Comparison of ENCODE assay signal across 8 mouse cellular contexts in the genomic region with DNA sequence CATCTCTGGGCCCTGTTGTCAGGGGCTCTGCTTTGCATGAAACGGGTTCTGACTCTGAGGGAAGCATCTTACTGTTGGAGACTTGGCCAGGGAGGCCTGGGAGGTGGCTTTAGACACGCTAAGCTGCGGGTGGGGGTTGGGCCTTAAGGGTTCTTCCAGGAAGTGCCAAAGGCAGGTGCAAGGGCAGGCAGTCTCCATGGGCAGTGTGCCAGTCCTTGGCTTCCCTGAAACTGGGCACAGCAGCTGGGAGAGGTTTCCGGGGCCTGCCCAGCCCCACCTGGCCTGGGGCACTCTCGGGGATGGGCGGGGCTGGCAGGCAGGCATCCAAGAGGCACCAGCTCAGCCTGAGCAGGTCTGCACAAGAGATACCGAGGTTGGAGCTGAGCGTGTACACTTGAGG. TPM values are rescaled to one million over a fixed set of nuclear protein-coding genes. Genes with fewer than 3 reads are reported as not detected.
A peak's percentile ranks its signal among the peaks of the same experiment; 100 is the strongest.
DNase-seq lines count a peak whose midpoint lies in the region; ATAC-seq and TF ChIP-seq lines count a peak whose summit lies in the region.

No protein-coding gene starts in this region.

- no peaks in the 10 kb centered on the region for H3K36me3 ChIP-seq in forebrain, embryonic 12.5 days (replicated peaks)
- no peaks in the 10 kb centered on the region for H3K36me3 ChIP-seq in forebrain, postnatal 0 days (ENCODE audit: insufficient read depth)
- no peaks in the 10 kb centered on the region for H3K36me3 ChIP-seq in E14TG2a.4 (ENCODE audit: insufficient read depth, low read length)
- H3K36me3 ChIP-seq in heart, embryonic 14.5 days (ENCODE audit: control insufficient read depth, insufficient read depth, low read length): no peaks in the 10 kb centered on the region
- H3K36me3 ChIP-seq in stomach, embryonic 14.5 days (ENCODE audit: control insufficient read depth, insufficient read depth, low read length): no peaks in the 10 kb centered on the region

- ATAC-seq in forebrain, embryonic 12.5 days (ENCODE audit: low FRiP score): no peak
- ATAC-seq in forebrain, postnatal 0 days: no peak
- ATAC-seq in heart, embryonic 14.5 days (ENCODE audit: insufficient number of reproducible peaks, insufficient read depth, low FRiP score, low read depth): no peak
- no peak for ATAC-seq in stomach, embryonic 14.5 days (ENCODE audit: insufficient number of reproducible peaks, insufficient read depth, low FRiP score, low read depth)

- no peaks in the 10 kb centered on the region for H3K9me3 ChIP-seq in forebrain, embryonic 12.5 days
- H3K9me3 ChIP-seq in forebrain, postnatal 0 days (ENCODE audit: low read length): no peaks in the 10 kb centered on the region
- H3K9me3 ChIP-seq in E14TG2a.4 (ENCODE audit: low read length): no peaks in the 10 kb centered on the region
- no peaks in the 10 kb centered on the region for H3K9me3 ChIP-seq in heart, embryonic 14.5 days (ENCODE audit: control insufficient read depth, low read length)
- H3K9me3 ChIP-seq in stomach, embryonic 14.5 days (ENCODE audit: control insufficient read depth, low read depth, low read length): no peaks in the 10 kb centered on the region

- peak overlapping the region; percentile 6; the same call in 1 of the 2 replicates for H3K4me2 ChIP-seq in forebrain, embryonic 12.5 days
- H3K4me2 ChIP-seq in forebrain, postnatal 0 days (ENCODE audit: low read depth): no peak overlapping the region
- H3K4me2 ChIP-seq in heart, embryonic 14.5 days (ENCODE audit: low read length): peak overlapping the region; percentile 28; the same call in 1 of the 2 replicates
- no peak overlapping the region for H3K4me2 ChIP-seq in stomach, embryonic 14.5 days (replicated peaks; ENCODE audit: low read depth, low read length)

- H3K4me3 ChIP-seq in forebrain, embryonic 12.5 days (replicated peaks): no peak overlapping the region
- H3K4me3 ChIP-seq in forebrain, postnatal 0 days (ENCODE audit: low read depth, low read length): no peak overlapping the region
- H3K4me3 ChIP-seq in E14TG2a.4 (replicated peaks; ENCODE audit: low read length): peak overlapping the region; percentile 71
- no peak overlapping the region for H3K4me3 ChIP-seq in heart, embryonic 14.5 days (ENCODE audit: control insufficient read depth in 1 of 2, insufficient read depth in 1 of 2, low read depth in 1 of 2, low read length in 2 of 2)
- H3K4me3 ChIP-seq in stomach, embryonic 14.5 days (ENCODE audit: low read depth, low read length): no peak overlapping the region

- H3K4me1 ChIP-seq in forebrain, embryonic 12.5 days: peaks cover 72% of the 10 kb centered on the region
- H3K4me1 ChIP-seq in forebrain, postnatal 0 days (ENCODE audit: insufficient read depth): peaks cover 16% of the 10 kb centered on the region
- peaks cover 99% of the 10 kb centered on the region for H3K4me1 ChIP-seq in E14TG2a.4 (replicated peaks; ENCODE audit: low read depth, low read length)
- H3K4me1 ChIP-seq in heart, embryonic 14.5 days (ENCODE audit: control insufficient read depth in 2 of 2, insufficient read depth in 2 of 2, low read length in 2 of 2): peaks cover 73 to 93% of the 10 kb centered on the region in 2 experiments
- peaks cover 65% of the 10 kb centered on the region for H3K4me1 ChIP-seq in stomach, embryonic 14.5 days (ENCODE audit: control insufficient read depth, insufficient read depth, low read length)

- DNase-seq in forebrain, postnatal 0 days: no peak
- peak; percentile 86 to 93 for DNase-seq in kidney, postnatal 25 days
- no peak for DNase-seq in layer of hippocampus, postnatal 25 days (ENCODE audit: extremely low spot score in 1 of 2, low spot score in 1 of 2)
- no peak for DNase-seq in c-Kit-positive CD71-positive TER-119-positive erythroid progenitor cells, embryonic 14.5 days (ENCODE audit: low spot score)

- no peak overlapping the region; the same call in 1 of the 2 replicates for H3K9ac ChIP-seq in forebrain, embryonic 12.5 days
- H3K9ac ChIP-seq in forebrain, postnatal 0 days: no peak overlapping the region
- 0 out of 2 replicates have a peak overlapping the region, but pooled peaks have one; percentile 34 for H3K9ac ChIP-seq in heart, embryonic 14.5 days (ENCODE audit: low read length)
- H3K9ac ChIP-seq in stomach, embryonic 14.5 days (replicated peaks; ENCODE audit: low read depth, low read length): no peak overlapping the region

- H3K27me3 ChIP-seq in forebrain, embryonic 12.5 days: peaks cover 86% of the 10 kb centered on the region
- H3K27me3 ChIP-seq in forebrain, postnatal 0 days (ENCODE audit: insufficient read depth, low read length): peaks cover 22% of the 10 kb centered on the region
- peaks cover 35% of the 10 kb centered on the region for H3K27me3 ChIP-seq in E14TG2a.4 (ENCODE audit: insufficient read depth, low read length)
- H3K27me3 ChIP-seq in heart, embryonic 14.5 days (ENCODE audit: control insufficient read depth, insufficient read depth, low read length): no peaks in the 10 kb centered on the region
- no peaks in the 10 kb centered on the region for H3K27me3 ChIP-seq in stomach, embryonic 14.5 days (ENCODE audit: control insufficient read depth, insufficient read depth, low read length)

- WGBS in forebrain, embryonic 12.5 days: 29% methylated on average over 8 of the region's 8 CpGs
- WGBS in forebrain, postnatal 0 days: 10% methylated on average over 7 of the region's 8 CpGs
- WGBS in heart, embryonic 14.5 days: 28% methylated on average over 8 of the region's 8 CpGs
- WGBS in stomach, embryonic 14.5 days: 36% methylated on average over 8 of the region's 8 CpGs

- TF ChIP-seq CTCF in forebrain, postnatal 0 days (IDR thresholded peaks at IDR 0.05; ENCODE audit: low read depth): no peak
- no peak for TF ChIP-seq CTCF in E14TG2a.4 (conservative IDR thresholded peaks at IDR 0.05; ENCODE audit: low read length)

- H3K27ac ChIP-seq in forebrain, embryonic 12.5 days: peak overlapping the region; percentile 63
- no peak overlapping the region for H3K27ac ChIP-seq in forebrain, postnatal 0 days (ENCODE audit: low read depth, low read length)
- H3K27ac ChIP-seq in heart, embryonic 14.5 days (replicated peaks in 1 of 2; ENCODE audit: control insufficient read depth in 1 of 2, insufficient read depth in 1 of 2, low read depth in 2 of 2, low read length in 2 of 2): peak overlapping the region; percentile 1 to 89; a peak in 2 of 4 replicates
- peak overlapping the region; percentile 6; the same call in 1 of the 2 replicates for H3K27ac ChIP-seq in stomach, embryonic 14.5 days (ENCODE audit: low read length)

RNA-seq across cellular contexts. Expression of a gene that starts 7.8 kb away (rescaled TPM):
- 8.2 and 9.8 TPM in 2 replicates for polyA plus RNA-seq in forebrain, embryonic 12.5 days (2016; fragmentation: Nextera tagmentation; extraction: Ambion mirVana)
- total RNA-seq in forebrain, postnatal 0 days (2014; rRNA removed): 5.0 and 5.8 TPM in 2 replicates
- polyA plus RNA-seq in forebrain, postnatal 0 days (2015; fragmentation: Nextera tagmentation; extraction: Ambion mirVana): 6.5 and 7.7 TPM in 2 replicates
- 34.5 and 39.8 TPM in 2 replicates for polyA plus RNA-seq in heart, embryonic 14.5 days (2014; fragmentation: Nextera tagmentation; extraction: Ambion mirVana)
- polyA plus RNA-seq in stomach, embryonic 14.5 days (2014; fragmentation: Nextera tagmentation; extraction: Ambion mirVana): 16.1 and 20.7 TPM in 2 replicates
- 10 to 100 TPM; 15.0 to 16.7 TPM for total RNA-seq in layer of hippocampus, postnatal 25 days (2021)

RNA-seq across cellular contexts. Expression of a gene that starts 19.6 kb away (rescaled TPM):
- 67.7 and 73.8 TPM in 2 replicates for polyA plus RNA-seq in forebrain, embryonic 12.5 days (2016; fragmentation: Nextera tagmentation; extraction: Ambion mirVana)
- 46.1 and 46.5 TPM in 2 replicates for total RNA-seq in forebrain, postnatal 0 days (2014; rRNA removed)
- polyA plus RNA-seq in forebrain, postnatal 0 days (2015; fragmentation: Nextera tagmentation; extraction: Ambion mirVana): 22.1 and 24.5 TPM in 2 replicates
- polyA plus RNA-seq in heart, embryonic 14.5 days (2014; fragmentation: Nextera tagmentation; extraction: Ambion mirVana): 7.3 and 8.1 TPM in 2 replicates
- 12.1 and 14.6 TPM in 2 replicates for polyA plus RNA-seq in stomach, embryonic 14.5 days (2014; fragmentation: Nextera tagmentation; extraction: Ambion mirVana)
- 10 to 100 TPM; 17.5 to 19.6 TPM for total RNA-seq in layer of hippocampus, postnatal 25 days (2021)

RNA-seq across cellular contexts. Expression of a gene that starts 36.9 kb away (rescaled TPM):
- 311 and 314 TPM in 2 replicates for polyA plus RNA-seq in forebrain, embryonic 12.5 days (2016; fragmentation: Nextera tagmentation; extraction: Ambion mirVana)
- 214 and 233 TPM in 2 replicates for total RNA-seq in forebrain, postnatal 0 days (2014; rRNA removed)
- polyA plus RNA-seq in forebrain, postnatal 0 days (2015; fragmentation: Nextera tagmentation; extraction: Ambion mirVana): 381 and 448 TPM in 2 replicates
- polyA plus RNA-seq in heart, embryonic 14.5 days (2014; fragmentation: Nextera tagmentation; extraction: Ambion mirVana): 310 and 338 TPM in 2 replicates
- 340 and 345 TPM in 2 replicates for polyA plus RNA-seq in stomach, embryonic 14.5 days (2014; fragmentation: Nextera tagmentation; extraction: Ambion mirVana)
- 100 to 1,000 TPM; 145 to 167 TPM for total RNA-seq in layer of hippocampus, postnatal 25 days (2021)

Comparison
In these comparisons a context has a peak if more than half of its experiments do, and no peak if none do; other contexts are left out.
1. H3K4me2 ChIP-seq: peak in forebrain, embryonic 12.5 days (single experiment) and heart, embryonic 14.5 days (single experiment); none in forebrain, postnatal 0 days (single experiment) and stomach, embryonic 14.5 days (single experiment).
2. DNase-seq: peak in kidney, postnatal 25 days (2 of 2); none in forebrain, postnatal 0 days (single experiment), layer of hippocampus, postnatal 25 days (0 of 2) and c-Kit-positive CD71-positive TER-119-positive erythroid progenitor cells, embryonic 14.5 days (single experiment).